Mouse (Mus musculus) liver, postnatal 0 days (tissue): ENCODE data around the gene Hist1h3d.

Source experiments
- CTCF ChIP-seq: sonication (generic); IDR thresholded peaks from 2 replicates; pipeline ENCODE4 v1.5.1; 2016; ENCODE audit warnings: antibody characterized with exemption, low read depth
- EP300 ChIP-seq: IDR thresholded peaks from 2 replicates; pipeline ENCODE4 v1.6.1; 2016; ENCODE audit warnings: antibody characterized with exemption, low read depth, mild to moderate bottlenecking

DNA sequence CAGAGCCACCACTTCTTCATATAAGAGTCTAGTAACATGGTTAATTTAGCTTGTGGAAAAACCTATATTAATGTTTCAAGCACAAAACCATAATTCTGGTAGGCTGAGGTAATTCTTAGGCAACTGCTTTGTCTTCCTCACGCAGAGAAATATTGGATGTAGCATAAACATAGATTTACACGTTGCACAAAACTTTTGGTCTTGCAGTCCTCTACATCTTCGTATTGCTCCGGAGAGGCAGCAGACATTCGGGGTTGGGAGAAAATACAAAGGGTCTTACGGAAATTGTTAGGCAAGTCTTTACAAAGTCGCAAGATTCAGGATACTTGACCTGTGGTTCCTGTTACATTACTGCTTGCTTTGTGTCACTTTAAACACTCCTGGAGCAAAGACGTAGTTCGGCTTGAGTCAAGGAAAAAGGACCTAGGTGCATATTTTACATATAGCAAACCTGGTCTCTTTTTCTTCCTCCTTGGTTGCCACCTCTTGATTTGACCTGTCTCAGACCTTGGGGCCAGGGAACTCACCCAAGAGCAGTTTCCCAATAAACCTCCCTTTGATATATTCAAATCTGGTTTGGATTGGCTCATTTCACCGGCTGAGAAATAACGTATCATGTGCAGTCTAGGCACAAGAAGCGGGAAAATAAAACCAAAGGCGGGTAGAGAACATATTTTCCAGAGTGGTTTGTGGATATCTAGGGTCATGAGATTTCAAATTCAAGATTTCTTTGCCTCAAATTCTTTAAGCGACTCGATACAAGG lies 41.0 kb upstream of the Hist1h3d start:
- TF ChIP-seq CTCF (no peak), EP300 (no peak; the same call in none of the 2 replicates)
